Mouse (Mus musculus) thymus, adult 2 months (tissue): ENCODE data around the gene Polr3gl.

ENCODE experiments used
- CTCF ChIP-seq: fragments of 200-500 bp; IDR thresholded peaks from 2 replicates; pipeline ENCODE4 v1.5.1; 2012; ENCODE audit warnings: mild to moderate bottlenecking, control low read depth, low read length, moderate library complexity, borderline replicate concordance; ENCODE audit not compliant: control insufficient read depth, poor library complexity, insufficient read depth; ENCODE audit errors: extremely low read depth
- POLR2A ChIP-seq: fragments of 200-500 bp; IDR thresholded peaks from 2 replicates; pipeline ENCODE4 v1.6.1; 2012; ENCODE audit warnings: mild to moderate bottlenecking, low read length, control low read depth, moderate library complexity; ENCODE audit not compliant: control insufficient read depth, poor library complexity, insufficient read depth; ENCODE audit errors: extremely low read depth

DNA sequence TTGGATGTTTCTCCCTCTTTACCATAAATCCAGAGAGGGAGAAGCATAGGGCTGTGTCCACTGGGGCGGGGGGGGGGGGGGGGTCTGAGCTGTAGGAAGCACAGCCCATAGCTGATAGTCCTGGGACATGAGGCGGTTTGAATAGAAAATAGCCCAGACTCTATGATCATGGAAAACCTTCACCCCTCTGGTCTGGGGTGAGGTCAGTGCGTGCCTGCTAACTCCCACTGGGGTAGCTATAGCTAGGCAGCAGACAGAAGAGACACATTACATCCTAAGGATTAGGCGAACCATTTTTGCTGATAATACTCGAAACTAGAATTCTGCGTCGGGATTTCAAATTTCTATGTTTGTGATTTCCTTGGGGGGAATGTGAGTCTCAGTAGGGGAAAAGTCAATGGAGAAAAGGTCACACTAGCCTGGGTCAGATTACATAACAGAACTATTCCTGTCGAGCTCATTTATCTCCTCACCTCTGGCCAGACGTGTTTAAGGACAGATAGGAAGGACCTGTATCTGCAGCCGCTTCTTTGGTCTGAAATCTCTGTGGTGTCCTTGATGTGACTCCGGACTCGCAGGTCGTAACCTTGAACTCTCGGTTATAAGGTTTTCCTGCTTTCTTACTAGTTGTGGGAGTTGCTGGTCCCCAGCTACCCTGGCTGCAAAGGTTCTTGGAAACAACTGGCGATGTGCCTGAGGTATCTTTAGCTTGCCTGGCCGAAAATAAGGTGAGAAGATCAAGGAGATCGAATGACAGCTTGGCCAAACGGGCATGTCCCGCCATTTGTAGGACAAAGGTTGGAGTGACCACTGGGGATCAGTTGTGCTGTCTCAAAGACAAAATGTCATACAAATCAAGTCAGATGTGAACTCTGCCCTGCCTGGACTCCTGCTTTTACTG is 20.1 kb downstream of the Polr3gl start:
- TF ChIP-seq CTCF (no peak), POLR2A (no peak)
